ENCODE assay signal across 8 mouse cellular contexts in the genomic region with DNA sequence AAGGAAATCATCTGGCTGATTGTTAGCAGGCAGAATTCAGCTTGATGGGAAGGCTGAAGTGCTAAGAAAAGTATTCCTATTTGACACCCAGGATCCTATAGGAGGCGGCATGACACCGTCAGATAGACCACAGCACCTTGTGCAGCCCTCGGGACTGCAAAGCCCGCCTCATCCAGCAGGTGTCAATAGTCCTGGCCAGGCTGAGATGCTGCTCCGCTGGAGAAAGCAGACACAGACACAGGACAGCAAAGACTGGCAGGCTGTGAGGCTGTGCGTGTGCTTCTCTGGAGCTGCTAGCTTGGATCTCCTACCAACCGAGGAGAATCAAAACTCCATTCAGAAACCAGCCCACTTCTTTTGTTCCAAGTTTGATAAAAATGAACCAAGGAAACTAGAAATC.
DNase-seq lines count a peak whose midpoint lies in the region; ATAC-seq and TF ChIP-seq lines count a peak whose summit lies in the region.

No protein-coding gene starts in this region.

- H3K4me1 ChIP-seq in hindbrain, postnatal 0 days (ENCODE audit: insufficient read depth, low read length): 0 out of 2 replicates have a peak, but pooled peaks cover 9% of the 10 kb centered on the region

- H3K9me3 ChIP-seq in hindbrain, postnatal 0 days (ENCODE audit: low read length): no peaks in the 10 kb centered on the region

- ATAC-seq in hindbrain, postnatal 0 days: peak; percentile 97

- no peaks in the 10 kb centered on the region for H3K36me3 ChIP-seq in hindbrain, postnatal 0 days (ENCODE audit: insufficient read depth, low read length)

- WGBS in hindbrain, postnatal 0 days: 2% methylated on average over 7 of the region's 7 CpGs

- peak; percentile 74 for DNase-seq in T-cell, adult 2 months (ENCODE audit: low spot score)
- peak; percentile 67 to 83 for DNase-seq in cerebellum, postnatal 4 days (ENCODE audit: low spot score in 2 of 2)
- DNase-seq in gastrocnemius, adult 8-10 months (ENCODE audit: low spot score in 2 of 2): peak; percentile 61 to 74
- peak; percentile 93 for DNase-seq in hindbrain, postnatal 0 days (ENCODE audit: low spot score)
- peak; percentile 18 for DNase-seq in left cerebral cortex, adult 11 months (ENCODE audit: low spot score)
- DNase-seq in lung, postnatal 25 days (ENCODE audit: low spot score): peak; percentile 83
- peak; percentile 90 for DNase-seq in retina, postnatal 1 day
- DNase-seq in thymus, postnatal 36 days: peak; percentile 80 to 81

- TF ChIP-seq CTCF in hindbrain, postnatal 0 days (IDR thresholded peaks at IDR 0.05; ENCODE audit: low read depth): peak; percentile 99

- no peak overlapping the region for H3K4me2 ChIP-seq in hindbrain, postnatal 0 days (ENCODE audit: low read depth, low read length)

- peaks cover 22% of the 10 kb centered on the region; the same call in 1 of the 2 replicates for H3K27me3 ChIP-seq in hindbrain, postnatal 0 days (ENCODE audit: insufficient read depth, low read length)

- no peak overlapping the region for H3K9ac ChIP-seq in hindbrain, postnatal 0 days (replicated peaks; ENCODE audit: low read length)

- no peak overlapping the region for H3K4me3 ChIP-seq in hindbrain, postnatal 0 days (ENCODE audit: low read length)

- H3K27ac ChIP-seq in hindbrain, postnatal 0 days: no peak overlapping the region

Comparison
In these comparisons a context has a peak if more than half of its experiments do, and no peak if none do; other contexts are left out.
1. DNase-seq: peak in every context shown above with its lines; median percentile 93 in hindbrain, postnatal 0 days; 90 in retina, postnatal 1 day; 83 in lung, postnatal 25 days; 80 in thymus, postnatal 36 days; 75 in cerebellum, postnatal 4 days; 74 in T-cell, adult 2 months; 68 in gastrocnemius, adult 8-10 months; 18 in left cerebral cortex, adult 11 months.